Mouse (Mus musculus) lung, postnatal 4 days (tissue): ENCODE data around the gene Pkig.

ENCODE experiments used
- DNase-seq, 2 experiments: peaks; one replicate each; pipeline ENCODE4 v3.0.0; 2021

Pkig gene

GRCm38 (mm10) chr2:163712473-163712872, 54.3 kb downstream of the Pkig start:
- no peak for DNase-seq

- no peak for DNase-seq
These were observed 54.7 kb downstream of the Pkig start for GRCm38 (mm10) chr2:163712874-163713273.

GRCm38 (mm10) chr2:163713340-163713739, 55.2 kb downstream of the Pkig start:
- no peak for DNase-seq

DNA sequence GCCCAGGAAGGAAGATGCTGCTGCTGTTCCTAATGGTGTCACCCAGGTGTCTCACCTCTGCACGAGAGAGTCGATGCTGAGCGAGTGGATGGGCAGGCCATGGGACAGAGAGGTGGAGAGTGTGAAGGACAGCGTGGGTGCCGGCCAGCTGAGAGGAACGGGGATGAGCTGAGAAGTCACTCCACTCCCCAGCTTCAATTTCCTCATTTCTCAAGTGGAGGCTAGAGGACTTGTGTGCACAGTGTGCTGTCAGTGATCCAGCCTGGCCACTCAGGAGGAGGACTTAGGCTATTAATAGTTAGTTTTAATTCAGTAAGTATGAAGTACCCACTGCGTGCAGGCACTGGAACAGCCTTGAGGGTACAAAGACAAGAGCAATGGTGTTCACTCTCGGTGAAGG, 58.3 kb downstream of the Pkig start:
- no peak for DNase-seq

DNA sequence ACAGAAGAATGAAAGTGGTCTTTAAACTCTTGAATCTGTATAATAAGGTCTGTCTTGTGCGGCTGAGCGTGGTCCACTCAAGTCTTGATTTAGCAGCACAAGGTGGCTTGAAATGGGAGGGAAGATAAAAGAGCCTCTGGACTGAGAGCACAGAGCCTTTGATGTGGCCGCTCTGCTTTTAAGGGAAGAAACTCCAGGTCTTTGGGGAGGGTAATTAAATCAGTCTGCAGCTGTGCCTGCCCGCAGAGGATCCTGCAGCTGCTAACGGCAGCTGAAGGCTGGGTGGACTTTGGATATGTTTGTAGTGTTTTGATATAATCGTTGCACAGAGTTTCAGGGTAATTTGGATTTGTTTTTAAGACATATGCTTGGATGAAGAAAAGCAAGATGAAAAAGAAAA, 58.7 kb downstream of the Pkig start:
- DNase-seq: no peak

GRCm38 (mm10) chr2:163718526-163718925, 60.3 kb downstream of the Pkig start:
- DNase-seq: no peak

GRCm38 (mm10) chr2:163718951-163719603, 60.9 kb downstream of the Pkig start:
- DNase-seq: peak; percentile 74 to 87

DNA sequence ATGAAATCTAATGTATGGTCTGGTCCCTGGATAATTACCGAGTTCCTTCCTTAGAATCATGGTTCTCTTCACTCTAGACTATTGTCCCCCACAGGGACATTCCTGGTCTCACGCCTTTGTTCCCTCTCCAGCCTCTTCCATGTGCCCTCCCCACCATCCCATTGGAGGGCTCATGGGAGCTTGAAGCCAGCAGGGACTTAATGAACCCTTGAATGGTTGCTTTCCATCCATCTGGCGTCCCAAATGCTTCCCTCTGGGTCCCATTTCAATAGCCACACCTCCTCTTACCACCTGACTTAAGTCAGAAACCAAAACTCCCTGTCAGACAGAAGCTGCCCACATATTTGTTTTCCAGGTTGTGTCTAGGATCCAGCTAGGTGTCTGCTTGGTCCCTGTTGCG, 61.4 kb downstream of the Pkig start:
- no peak for DNase-seq

DNA sequence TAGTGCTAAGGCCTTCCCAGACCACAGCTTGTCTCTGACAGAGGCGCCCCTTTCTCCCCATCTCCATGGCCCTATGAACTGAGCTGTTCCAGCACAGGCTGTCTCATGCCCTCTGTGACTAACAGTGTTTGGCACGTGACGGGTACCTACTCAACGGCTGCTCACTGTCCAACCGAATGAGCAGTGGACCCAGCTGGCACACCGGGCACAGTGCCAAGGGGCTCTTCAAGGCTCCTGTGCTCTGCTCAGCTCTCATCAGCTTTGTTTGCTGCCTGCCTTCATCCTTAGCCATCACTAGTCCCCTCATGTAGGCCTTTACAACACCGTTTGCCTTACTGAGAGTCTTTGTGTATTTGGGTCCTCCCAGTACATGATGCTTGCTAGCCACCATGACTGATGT, 64.4 kb downstream of the Pkig start:
- DNase-seq: no peak

DNA sequence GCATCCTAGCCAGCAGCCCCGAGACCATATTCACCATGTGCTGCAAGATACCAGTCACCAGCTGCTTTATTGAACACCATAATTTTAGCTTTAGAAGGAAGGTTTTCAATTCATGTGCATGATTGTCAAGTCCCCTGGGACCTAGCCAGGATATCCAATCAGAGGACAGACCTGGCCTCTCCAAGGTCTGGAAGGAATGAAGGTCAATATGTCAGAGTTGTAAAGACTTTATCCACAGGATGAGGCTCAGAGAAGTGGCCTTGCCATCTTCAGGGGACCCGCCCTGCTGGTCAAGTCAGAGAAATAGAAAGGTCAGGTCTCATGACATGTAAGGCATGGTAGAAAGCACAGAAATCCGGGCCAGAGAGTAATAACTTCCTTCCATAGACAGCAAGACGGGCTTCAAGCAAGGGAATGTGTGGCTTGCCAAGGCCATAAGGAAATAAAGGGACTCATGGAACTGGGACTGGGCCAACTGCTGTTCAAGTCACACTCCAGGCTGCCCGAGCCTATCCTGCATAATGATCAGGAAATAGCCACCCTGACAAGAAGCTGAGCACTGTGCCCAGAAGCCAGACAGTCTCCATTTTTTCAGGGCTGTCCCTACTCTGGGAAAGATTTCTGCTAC, 68.7 kb downstream of the Pkig start:
- DNase-seq: peak in 1 of 2 experiments; percentile 38

- no peak for DNase-seq
These were observed 70.1 kb downstream of the Pkig start for GRCm38 (mm10) chr2:163728300-163728699.

DNA sequence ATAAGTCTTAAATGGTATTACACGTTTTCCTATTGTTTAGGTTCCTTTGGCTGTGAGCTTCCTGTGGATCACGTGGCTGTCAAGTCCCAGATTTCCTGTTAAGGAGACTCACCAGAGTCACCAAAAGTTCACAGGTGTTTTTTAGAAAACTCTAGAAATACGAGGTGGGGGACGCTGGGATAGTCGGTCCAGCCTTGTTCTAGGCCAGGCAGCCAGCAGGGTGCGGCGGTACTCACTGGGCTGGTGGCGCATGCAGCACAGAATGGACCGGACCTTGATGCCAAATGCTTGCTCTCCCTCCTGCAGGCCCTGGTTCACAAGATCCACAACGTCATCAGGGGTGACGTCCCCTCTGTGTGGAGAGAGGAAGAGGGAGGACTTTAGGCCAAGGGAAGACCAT, 73.8 kb downstream of the Pkig start:
- no peak for DNase-seq

DNA sequence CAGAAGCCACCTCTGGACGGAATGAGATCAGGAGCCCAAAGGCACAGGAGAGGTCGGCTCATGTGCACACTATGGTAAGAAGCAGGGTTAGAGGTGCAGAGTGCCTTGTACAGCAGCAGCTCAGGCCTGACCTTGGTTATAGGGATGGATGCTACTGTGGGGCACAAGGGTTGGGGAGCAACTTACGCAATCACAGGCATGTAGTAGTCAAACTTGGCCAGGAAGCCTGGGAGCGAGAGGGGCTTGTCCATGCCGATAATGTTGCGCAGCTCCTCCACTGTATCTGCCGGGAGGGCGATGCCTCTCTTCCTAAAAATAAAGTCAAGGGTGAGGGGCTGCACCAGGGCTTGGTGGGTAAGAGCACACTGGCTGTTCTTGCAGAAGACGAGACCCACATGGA, 77.0 kb downstream of the Pkig start:
- DNase-seq: no peak

DNA sequence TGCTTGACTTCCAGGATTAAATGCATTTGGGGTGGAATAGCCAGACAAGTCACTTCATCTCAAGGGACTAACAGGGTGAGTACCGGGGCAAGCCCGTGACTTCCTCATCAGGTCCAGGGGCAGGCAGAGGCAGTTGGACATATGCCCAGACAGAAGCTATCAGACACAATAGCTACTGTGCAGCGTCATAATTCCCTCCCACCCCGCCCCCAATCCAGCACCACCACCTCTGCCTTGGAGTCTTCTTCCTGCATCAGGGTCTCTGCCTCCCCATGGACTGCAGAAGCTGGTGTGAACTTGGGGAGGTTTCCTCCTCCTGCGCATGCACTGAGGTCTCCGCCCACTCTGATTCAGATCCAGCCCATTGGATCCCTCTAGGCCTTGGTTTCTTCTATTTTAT, 77.8 kb downstream of the Pkig start:
- DNase-seq: peak; percentile 48 to 58

DNA sequence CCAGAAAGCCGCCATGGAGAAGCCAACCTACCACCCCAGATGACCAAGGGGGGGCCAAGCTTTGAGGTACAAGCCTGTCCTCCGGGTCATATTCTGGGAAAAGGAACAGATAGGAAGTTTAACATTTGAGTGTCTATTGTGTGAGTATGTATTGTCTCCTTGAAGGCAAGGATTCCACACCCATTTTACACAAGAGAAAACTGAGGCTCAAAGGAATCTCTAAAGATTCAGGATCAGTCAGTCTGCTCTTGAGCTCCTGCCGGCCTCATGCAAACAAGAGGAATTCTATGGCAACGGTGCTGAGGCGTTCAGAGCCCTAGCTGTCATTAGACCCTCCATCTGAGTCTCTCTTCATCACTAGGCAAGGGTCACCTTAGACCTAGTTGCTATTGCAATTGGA, 84.5 kb downstream of the Pkig start:
- no peak for DNase-seq

DNA sequence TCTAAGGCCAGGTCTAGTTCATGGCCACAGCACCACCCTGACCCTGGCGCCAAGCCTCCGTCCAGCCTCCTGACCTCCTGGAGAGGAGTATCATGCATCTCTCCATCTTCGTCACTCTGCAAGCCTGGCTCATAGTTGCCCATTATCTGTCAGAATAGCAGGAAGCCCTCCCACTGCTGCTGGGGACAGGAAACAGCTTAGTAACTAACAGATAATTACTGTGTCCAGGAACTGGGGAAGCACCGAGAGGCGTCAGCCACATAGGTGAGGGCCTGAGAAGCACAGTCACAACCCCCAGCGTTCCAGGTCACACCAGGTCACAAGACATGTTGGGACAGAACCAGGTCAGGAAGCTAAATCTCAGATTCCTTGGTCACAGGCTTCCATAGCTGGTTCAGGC, 85.2 kb downstream of the Pkig start:
- DNase-seq: peak in 1 of 2 experiments; percentile 44

GRCm38 (mm10) chr2:163744801-163745570, 86.8 kb downstream of the Pkig start:
- DNase-seq: no peak

GRCm38 (mm10) chr2:163749647-163750611, 91.7 kb downstream of the Pkig start, which contains the start of gene Ada:
TSS of gene Ada (minus strand) at chr2:163750239.
- peak; percentile 66 to 72 for DNase-seq

DNA sequence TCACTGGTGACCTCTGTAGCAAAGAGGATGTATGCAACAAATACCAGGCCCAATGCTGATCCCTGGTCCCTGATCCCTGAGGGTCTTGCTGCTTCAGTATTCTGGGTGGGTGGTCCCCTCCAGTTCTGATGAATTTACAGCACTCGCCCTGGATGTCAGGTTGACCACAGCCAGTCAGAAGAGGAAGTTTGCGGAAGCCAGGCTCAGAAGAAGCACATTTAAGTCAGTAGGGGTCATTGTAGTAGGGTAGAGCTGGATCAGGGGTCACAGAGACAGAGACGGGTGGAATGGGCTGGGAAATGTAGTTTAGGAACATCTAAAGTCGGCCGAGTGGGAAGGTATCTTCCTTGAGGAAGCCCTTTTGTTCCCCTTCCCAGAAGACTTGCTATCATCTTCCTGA, 96.0 kb downstream of the Pkig start:
- no peak for DNase-seq

GRCm38 (mm10) chr2:163756723-163757122, 98.5 kb downstream of the Pkig start:
- DNase-seq: peak; percentile 55 to 80

GRCm38 (mm10) chr2:163758146-163758545, 100.0 kb downstream of the Pkig start:
- no peak for DNase-seq

DNA sequence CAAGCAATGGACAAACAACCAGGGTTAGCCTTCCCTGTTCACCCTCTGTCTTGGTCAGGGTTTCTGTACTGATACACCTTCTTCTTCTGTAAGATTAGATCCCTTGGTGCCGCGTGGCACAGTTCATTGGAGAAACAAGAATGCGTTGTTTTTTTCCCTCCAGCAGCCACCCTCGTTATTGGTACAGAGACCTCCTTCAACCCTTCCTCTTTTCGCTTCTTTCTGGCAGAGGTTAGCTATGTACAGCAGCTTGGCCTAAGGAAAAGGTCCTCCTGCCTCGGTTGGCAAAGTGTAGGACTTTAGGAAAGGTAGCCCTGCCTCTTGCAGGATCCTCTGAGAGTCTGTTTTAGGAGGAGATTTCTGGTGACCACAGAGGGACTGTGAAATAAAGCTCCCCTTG, 102.4 kb downstream of the Pkig start:
- DNase-seq: no peak

DNA sequence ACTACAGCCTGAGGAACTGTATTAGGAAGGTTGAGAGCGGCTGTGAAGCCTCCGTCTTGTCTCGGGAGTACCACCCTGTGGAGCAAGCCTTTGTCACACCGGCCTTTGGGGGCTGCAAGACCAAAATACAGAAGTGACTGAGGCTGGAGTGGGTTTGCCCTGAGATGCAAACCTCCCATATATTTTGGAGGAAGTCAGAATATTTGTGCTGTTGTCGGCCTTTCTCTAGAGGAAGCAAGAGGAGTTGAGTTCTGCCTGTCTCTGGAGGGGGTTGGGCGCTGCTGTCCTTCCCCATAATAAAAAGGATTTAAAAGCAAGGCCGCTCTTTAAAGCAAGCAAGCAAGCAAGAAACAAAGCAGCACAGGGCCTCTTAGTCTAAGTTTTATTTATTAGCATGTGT, 103.2 kb downstream of the Pkig start:
- no peak for DNase-seq
